ENCODE assay signal across 9 mouse cellular contexts in genomic region chr4:155368684-155369083, GRCm38 (mm10). TPM values are rescaled to one million over a fixed set of nuclear protein-coding genes. Genes with fewer than 3 reads are reported as not detected.
DNase-seq lines count a peak whose midpoint lies in the region; ATAC-seq and TF ChIP-seq lines count a peak whose summit lies in the region.
"Had no signal": no experiment of that assay in that cellular context is flagged by ENCODE, and none has a peak within 500 bp of the region (broad histone marks: within the 10 kb centered on the region; RNA-seq: fewer than 3 reads in every experiment).

No protein-coding gene starts in this region.

- H3K4me1 ChIP-seq in kidney, adult 2 months (ENCODE audit: control insufficient read depth, insufficient read depth, low read length): peaks cover 12% of the 10 kb centered on the region
- no peaks in the 10 kb centered on the region for H3K4me1 ChIP-seq in kidney, embryonic 14.5 days (ENCODE audit: control insufficient read depth, insufficient read depth, low read length)
- no peaks in the 10 kb centered on the region for H3K4me1 ChIP-seq in bone marrow macrophage, adult 2 months (ENCODE audit: control insufficient read depth, insufficient read depth, low read length)
- no peaks in the 10 kb centered on the region for H3K4me1 ChIP-seq in forebrain, postnatal 0 days (ENCODE audit: insufficient read depth)
- H3K4me1 ChIP-seq in liver, embryonic 13.5 days (replicated peaks): peaks cover 10% of the 10 kb centered on the region; the same call in 1 of the 2 replicates
- H3K4me1 ChIP-seq: embryonic facial prominence, embryonic 13.5 days had no signal

- no peaks in the 10 kb centered on the region for H3K9me3 ChIP-seq in kidney, embryonic 14.5 days (ENCODE audit: control insufficient read depth, low read length)
- H3K9me3 ChIP-seq in forebrain, postnatal 0 days (ENCODE audit: low read length): no peaks in the 10 kb centered on the region
- no peaks in the 10 kb centered on the region for H3K9me3 ChIP-seq in liver, embryonic 13.5 days (replicated peaks)
- H3K9me3 ChIP-seq: embryonic facial prominence, embryonic 13.5 days had no signal

- DNase-seq in kidney, adult 2 months: peak; percentile 87
- peak; percentile 60 for DNase-seq in forebrain, postnatal 0 days
- DNase-seq in kidney, adult 9 months: peak; percentile 87
- DNase-seq in liver, embryonic 13.5 days: peak; percentile 13
- peak; percentile 64 for DNase-seq in retina, postnatal 7 days (ENCODE audit: low read depth, low spot score)
- peak; percentile 63 to 82 for DNase-seq in urinary bladder, adult 18-20 months (ENCODE audit: low spot score in 2 of 2)

- TF ChIP-seq CTCF in kidney, adult 2 months (conservative IDR thresholded peaks at IDR 0.05; ENCODE audit: insufficient read depth, insufficient read length, low read depth, low read length): peak; percentile 97
- TF ChIP-seq CTCF in bone marrow macrophage, adult 2 months (IDR thresholded peaks at IDR 0.05; ENCODE audit: low read depth, low read length): peak; percentile 46
- TF ChIP-seq CTCF in forebrain, postnatal 0 days (IDR thresholded peaks at IDR 0.05; ENCODE audit: low read depth): peak; percentile 83

- H3K4me2 ChIP-seq in kidney, embryonic 14.5 days (replicated peaks; ENCODE audit: low read depth, low read length): no peak overlapping the region
- no peak overlapping the region for H3K4me2 ChIP-seq in forebrain, postnatal 0 days (ENCODE audit: low read depth)
- H3K4me2 ChIP-seq in liver, embryonic 13.5 days: no peak overlapping the region
- H3K4me2 ChIP-seq: embryonic facial prominence, embryonic 13.5 days had no signal

- H3K27ac ChIP-seq in kidney, adult 2 months (ENCODE audit: insufficient read depth, low read depth, low read length): no peak overlapping the region
- no peak overlapping the region for H3K27ac ChIP-seq in kidney, embryonic 14.5 days (ENCODE audit: low read depth, low read length)
- H3K27ac ChIP-seq in bone marrow macrophage, adult 2 months (ENCODE audit: insufficient read depth, low read depth, low read length): no peak overlapping the region
- H3K27ac ChIP-seq in forebrain, postnatal 0 days (ENCODE audit: low read depth, low read length): no peak overlapping the region
- H3K27ac ChIP-seq in liver, embryonic 13.5 days: no peak overlapping the region
- H3K27ac ChIP-seq: embryonic facial prominence, embryonic 13.5 days had no signal

- no peak overlapping the region for H3K9ac ChIP-seq in kidney, embryonic 14.5 days (ENCODE audit: low read depth, low read length)
- H3K9ac ChIP-seq in forebrain, postnatal 0 days: no peak overlapping the region
- no peak overlapping the region for H3K9ac ChIP-seq in liver, embryonic 13.5 days
- H3K9ac ChIP-seq: embryonic facial prominence, embryonic 13.5 days had no signal

- H3K36me3 ChIP-seq in kidney, adult 2 months (ENCODE audit: control insufficient read depth, insufficient read depth, low read length): no peaks in the 10 kb centered on the region
- H3K36me3 ChIP-seq in kidney, embryonic 14.5 days (ENCODE audit: control insufficient read depth, insufficient read depth, low read length): no peaks in the 10 kb centered on the region
- H3K36me3 ChIP-seq in forebrain, postnatal 0 days (ENCODE audit: insufficient read depth): no peaks in the 10 kb centered on the region
- no peaks in the 10 kb centered on the region for H3K36me3 ChIP-seq in liver, embryonic 13.5 days
- H3K36me3 ChIP-seq: embryonic facial prominence, embryonic 13.5 days had no signal

- H3K27me3 ChIP-seq in kidney, adult 2 months (replicated peaks; ENCODE audit: control insufficient read depth, insufficient read depth, low read length): no peaks in the 10 kb centered on the region
- H3K27me3 ChIP-seq in kidney, embryonic 14.5 days (ENCODE audit: control insufficient read depth, insufficient read depth, low read length): peaks cover 4% of the 10 kb centered on the region; the same call in 1 of the 2 replicates
- no peaks in the 10 kb centered on the region; the same call in 1 of the 2 replicates for H3K27me3 ChIP-seq in forebrain, postnatal 0 days (ENCODE audit: insufficient read depth, low read length)
- H3K27me3 ChIP-seq in liver, embryonic 13.5 days: peaks cover 22% of the 10 kb centered on the region

- 33% methylated on average over 12 of the region's 12 CpGs for WGBS in kidney, adult 2 months
- 27% methylated on average over 12 of the region's 12 CpGs for WGBS in kidney, embryonic 14.5 days
- WGBS in forebrain, postnatal 0 days: 21% methylated on average over 12 of the region's 12 CpGs
- WGBS in liver, embryonic 13.5 days (ENCODE audit: insufficient replicate concordance): 29% methylated on average over 12 of the region's 12 CpGs

- no peak for ATAC-seq in kidney, embryonic 14.5 days (ENCODE audit: low FRiP score, low TSS enrichment)
- ATAC-seq in forebrain, postnatal 0 days: peak; percentile 51; the same call in 1 of the 2 replicates
- no peak for ATAC-seq in liver, embryonic 13.5 days (ENCODE audit: low read depth)

- TF ChIP-seq POLR2A in kidney, adult 2 months (IDR thresholded peaks at IDR 0.05; ENCODE audit: low read depth, low read length): no peak
- no peak for TF ChIP-seq POLR2A in bone marrow macrophage, adult 2 months (IDR thresholded peaks at IDR 0.05; ENCODE audit: borderline replicate concordance, low read depth, low read length)

- H3K4me3 ChIP-seq in kidney, adult 2 months (ENCODE audit: insufficient read depth, low read depth, low read length): no peak overlapping the region
- H3K4me3 ChIP-seq in kidney, embryonic 14.5 days (ENCODE audit: low read length): no peak overlapping the region
- H3K4me3 ChIP-seq in bone marrow macrophage, adult 2 months (ENCODE audit: insufficient read depth, low read length): no peak overlapping the region
- H3K4me3 ChIP-seq in forebrain, postnatal 0 days (ENCODE audit: low read depth, low read length): no peak overlapping the region
- H3K4me3 ChIP-seq in liver, embryonic 13.5 days (replicated peaks): no peak overlapping the region
- H3K4me3 ChIP-seq: embryonic facial prominence, embryonic 13.5 days had no signal

RNA-seq across cellular contexts. Expression of gene Prkcz, which starts 7.5 kb away (rescaled TPM):
- polyA plus RNA-seq in kidney, adult 2 months (2012; rRNA removed): 80.1 and 84.5 TPM in 2 replicates
- 7.8 and 10.2 TPM in 2 replicates for polyA plus RNA-seq in kidney, embryonic 14.5 days (2014; fragmentation: Nextera tagmentation; extraction: Ambion mirVana)
- not detected in 2 replicates for polyA plus RNA-seq in bone marrow macrophage, adult 2 months (2012; ENCODE audit: insufficient read depth, insufficient read length, missing spikeins)
- 92.5 and 108 TPM in 2 replicates for total RNA-seq in forebrain, postnatal 0 days (2014; rRNA removed)
- 98.9 and 103 TPM in 2 replicates for polyA plus RNA-seq in forebrain, postnatal 0 days (2015; fragmentation: Nextera tagmentation; extraction: Ambion mirVana)
- 1.9 and 2.2 TPM in 2 replicates for polyA plus RNA-seq in liver, embryonic 13.5 days (2015; fragmentation: Nextera tagmentation; extraction: Ambion mirVana)

RNA-seq across cellular contexts. Expression of gene Gabrd, which starts 29.2 kb away (rescaled TPM):
- 0.47 and 0.56 TPM in 2 replicates for polyA plus RNA-seq in kidney, adult 2 months (2012; rRNA removed)
- polyA plus RNA-seq in kidney, embryonic 14.5 days (2014; fragmentation: Nextera tagmentation; extraction: Ambion mirVana): 0.07 TPM in 1 of 2 replicates, not detected in the other
- polyA plus RNA-seq in bone marrow macrophage, adult 2 months (2012; ENCODE audit: insufficient read depth, insufficient read length, missing spikeins): 0.28 TPM in 1 of 2 replicates, not detected in the other
- 6.1 and 7.1 TPM in 2 replicates for total RNA-seq in forebrain, postnatal 0 days (2014; rRNA removed)
- 3.8 and 5.1 TPM in 2 replicates for polyA plus RNA-seq in forebrain, postnatal 0 days (2015; fragmentation: Nextera tagmentation; extraction: Ambion mirVana)
- not detected in 2 replicates for polyA plus RNA-seq in liver, embryonic 13.5 days (2015; fragmentation: Nextera tagmentation; extraction: Ambion mirVana)
- polyA plus RNA-seq: embryonic facial prominence, embryonic 13.5 days had no signal

RNA-seq across cellular contexts. Expression of gene Cfap74, which starts 40.3 kb away (rescaled TPM):
- polyA plus RNA-seq in kidney, adult 2 months (2012; rRNA removed): 0.27 and 0.42 TPM in 2 replicates
- polyA plus RNA-seq in kidney, embryonic 14.5 days (2014; fragmentation: Nextera tagmentation; extraction: Ambion mirVana): 2.2 and 2.3 TPM in 2 replicates
- polyA plus RNA-seq in bone marrow macrophage, adult 2 months (2012; ENCODE audit: insufficient read depth, insufficient read length, missing spikeins): 0.67 and 0.68 TPM in 2 replicates
- total RNA-seq in forebrain, postnatal 0 days (2014; rRNA removed): 7.2 and 10.8 TPM in 2 replicates
- polyA plus RNA-seq in forebrain, postnatal 0 days (2015; fragmentation: Nextera tagmentation; extraction: Ambion mirVana): 5.1 and 6.6 TPM in 2 replicates
- polyA plus RNA-seq in liver, embryonic 13.5 days (2015; fragmentation: Nextera tagmentation; extraction: Ambion mirVana): 0.09 and 0.13 TPM in 2 replicates

Comparison
In these comparisons a context has a peak if more than half of its experiments do, and no peak if none do; other contexts are left out.
1. DNase-seq: peak in every context shown above with its lines; median percentile 87 in kidney, adult 2 months; 87 in kidney, adult 9 months; 72 in urinary bladder, adult 18-20 months; 64 in retina, postnatal 7 days; 60 in forebrain, postnatal 0 days; 13 in liver, embryonic 13.5 days.
2. CTCF ChIP-seq: peak in every context shown above with its lines; median percentile 97 in kidney, adult 2 months; 83 in forebrain, postnatal 0 days; 46 in bone marrow macrophage, adult 2 months.